Mouse (Mus musculus): Measurements from ENCODE around the gene Gpr68.

GRCm38 (mm10) chr12:100847437-100848080 is 60.4 kb downstream of the Gpr68 start:
- TF ChIP-seq GATA1 (IDR thresholded peaks at IDR 0.05; ENCODE audit: low read length), result no peak
- TF ChIP-seq TAL1 (IDR thresholded peaks at IDR 0.05; ENCODE audit: low read length), result no peak

Measured in erythroblast, embryonic 14.5 days (primary cell).